Mouse (Mus musculus) layer of hippocampus, adult 2 months (tissue): Measurements from ENCODE around the gene Exoc2. TPM values are rescaled to one million over a fixed set of nuclear protein-coding genes. Genes with fewer than 3 reads are reported as not detected.

Experiments
- DNase-seq, 2 experiments: peaks; one replicate each; pipeline ENCODE4 v3.0.0; 2022; ENCODE audit warnings: low spot score in 2 of 2
- H3K27ac ChIP-seq: fragments of 200-600 bp; 2 replicates; pipeline ENCODE4 v1.8.1; 2022
- H3K4me3 ChIP-seq: fragments of 200-600 bp; 2 replicates; pipeline ENCODE4 v1.8.1; 2022; ENCODE audit warnings: mild to moderate bottlenecking
- CTCF ChIP-seq: fragments of 200-600 bp; conservative IDR thresholded peaks from 2 replicates; pipeline ENCODE4 v1.8.1; 2022; ENCODE audit warnings: antibody characterized with exemption, mild to moderate bottlenecking, moderate library complexity
- total RNA-seq, 2 experiments: library from RNA; stranded (reverse); gene quantifications; 2 replicates each; pipeline ENCODE4 v1.2.3; 2021

The Exoc2 gene
- total RNA-seq, 2 experiments from 2014 or later: 41.2 to 44.1 TPM

DNA sequence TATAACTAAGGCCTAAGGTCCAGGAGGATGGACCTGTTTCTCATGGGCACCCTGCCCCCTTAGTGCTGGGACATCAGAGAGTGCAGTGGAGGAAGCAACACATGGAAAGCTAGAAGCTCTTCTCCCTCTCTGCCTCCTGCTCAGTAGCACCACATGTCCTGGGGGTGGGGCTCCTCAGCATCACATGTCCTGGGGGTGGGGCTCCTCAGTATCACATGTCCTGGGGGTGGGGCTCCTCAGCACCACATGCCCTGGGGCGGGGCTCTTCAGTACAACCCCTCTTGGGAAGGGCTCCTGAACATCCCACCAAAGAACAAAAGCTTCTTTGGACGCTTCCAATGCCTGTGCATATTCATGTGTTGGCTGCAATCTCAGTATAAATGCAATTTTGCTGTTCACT lies 186.3 kb downstream of the Exoc2 start:
- TF ChIP-seq CTCF: no peak

GRCm38 (mm10) chr13:30787036-30787320 lies 186.9 kb downstream of the Exoc2 start:
- H3K27ac ChIP-seq: no peak overlapping the region
- no peak for TF ChIP-seq CTCF
- H3K4me3 ChIP-seq: no peak overlapping the region
- no peak for DNase-seq

More for the DNA sequence above, 186.3 kb downstream of the Exoc2 start:
- H3K4me3 ChIP-seq: no peak overlapping the region
- no peak overlapping the region for H3K27ac ChIP-seq
- no peak for DNase-seq

DNA sequence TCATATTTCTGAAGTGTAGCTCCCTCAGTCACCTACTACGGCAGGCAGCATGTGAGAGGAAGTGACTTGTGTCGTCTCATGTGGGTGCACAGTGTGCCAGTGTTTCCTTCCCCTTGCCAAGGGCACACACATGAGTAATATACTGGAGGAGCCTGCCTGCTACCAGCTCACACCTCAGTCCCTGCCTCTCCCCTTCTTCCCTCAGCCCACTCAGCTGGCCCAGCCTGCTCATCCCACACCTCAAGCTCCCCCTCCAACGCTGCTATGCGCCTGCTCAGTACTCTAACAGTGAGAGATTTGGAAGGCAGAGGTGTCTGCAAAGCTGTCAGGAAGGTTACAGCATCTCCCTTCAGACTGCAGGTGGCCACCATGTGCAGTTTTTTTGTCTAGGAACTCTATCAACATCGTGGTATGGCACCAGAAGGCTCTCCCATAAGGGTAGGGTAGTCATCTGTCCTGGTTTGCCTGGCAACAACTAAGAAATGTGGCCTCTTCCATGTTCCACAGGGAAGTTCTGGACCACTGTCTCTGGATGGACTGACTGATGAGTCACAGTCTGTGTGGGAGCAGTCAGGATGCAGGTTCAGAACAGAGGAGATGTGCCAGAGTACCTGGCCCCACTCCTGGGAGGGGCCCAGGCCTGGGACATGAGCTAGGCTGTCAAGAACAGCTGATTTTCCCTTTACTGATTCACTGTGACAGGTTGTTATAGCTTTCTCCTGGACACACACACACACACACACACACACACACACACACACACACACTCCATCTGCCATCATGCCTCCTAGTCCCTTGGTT lies 187.5 kb downstream of the Exoc2 start:
- DNase-seq: peak; percentile 45 to 72
- peak overlapping the region; percentile 69 for H3K27ac ChIP-seq
- H3K4me3 ChIP-seq: no peak overlapping the region
- no peak for TF ChIP-seq CTCF

- H3K27ac ChIP-seq: peak overlapping the region; percentile 69; the same call in 1 of the 2 replicates
- DNase-seq: no peak
- no peak overlapping the region for H3K4me3 ChIP-seq
- no peak for TF ChIP-seq CTCF
Observed at GRCm38 (mm10) chr13:30785423-30786040, 188.4 kb downstream of the Exoc2 start.

DNA sequence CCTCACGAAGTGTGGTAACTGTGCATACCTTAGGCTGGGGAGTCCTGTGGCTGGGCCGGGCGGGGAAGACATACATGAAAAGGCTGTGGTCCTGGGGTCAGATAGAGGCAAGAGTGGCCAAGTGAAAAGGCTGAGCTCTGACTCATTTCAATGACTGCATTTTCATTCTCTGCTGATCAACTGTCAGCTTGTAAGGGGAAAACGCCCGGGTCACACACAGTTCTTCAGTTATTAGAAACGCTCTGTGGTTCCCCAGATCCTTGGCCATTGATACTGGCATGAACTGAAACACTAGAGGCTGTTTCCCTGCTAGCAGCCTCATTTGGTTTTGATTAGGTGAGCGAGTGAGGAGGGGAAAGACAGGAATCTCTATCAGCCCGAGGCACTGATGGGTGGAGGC lies 191.5 kb downstream of the Exoc2 start:
- Histone ChIP-seq H3K27ac (no peak overlapping the region), H3K4me3 (no peak overlapping the region)
- no peak for DNase-seq
- TF ChIP-seq CTCF: no peak

DNA sequence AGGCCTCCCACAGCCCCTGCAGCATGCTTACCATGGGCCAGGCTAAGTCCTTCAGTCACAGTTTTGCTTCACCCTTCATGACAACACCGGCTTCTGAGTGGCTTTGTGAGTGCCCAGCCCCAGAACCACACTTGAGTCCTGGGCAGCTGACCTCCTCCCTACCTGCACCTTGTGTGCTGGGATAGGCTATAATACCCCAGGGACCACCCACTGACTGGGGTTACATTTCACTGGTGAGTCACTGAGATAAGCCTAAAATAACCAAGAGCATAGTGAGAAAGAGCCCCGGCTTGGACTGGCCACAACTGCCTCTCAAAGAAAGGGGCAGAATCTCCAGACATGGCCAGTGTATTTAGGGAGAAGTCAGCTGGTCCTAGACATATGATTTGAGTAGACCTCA lies 192.0 kb downstream of the Exoc2 start:
- Histone ChIP-seq H3K4me3 (no peak overlapping the region), H3K27ac (no peak overlapping the region)
- TF ChIP-seq CTCF: no peak
- DNase-seq: no peak

DNA sequence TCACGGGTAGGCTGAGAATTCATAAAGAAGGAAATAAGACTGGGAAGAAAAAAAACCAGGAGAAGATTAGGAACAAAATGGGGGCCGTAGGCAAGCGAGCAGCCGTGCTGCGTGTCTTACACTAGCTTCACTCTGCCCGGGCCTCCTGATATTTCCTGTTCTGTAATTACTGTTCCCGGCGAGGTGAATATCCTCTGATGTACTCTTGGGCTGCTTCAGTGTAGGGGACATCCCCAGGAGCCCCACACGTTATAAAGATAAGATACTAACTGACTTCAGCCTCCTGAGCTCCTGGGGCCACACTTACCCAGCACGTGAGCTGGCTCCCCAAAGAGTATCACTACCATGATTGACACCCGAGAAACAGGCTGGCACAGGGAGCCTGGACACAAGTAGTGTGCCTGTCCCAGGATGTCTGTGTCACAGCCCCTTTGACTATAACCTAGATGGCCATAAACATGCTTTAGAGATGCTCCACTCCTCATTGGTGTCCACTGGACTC lies 196.2 kb downstream of the Exoc2 start:
- DNase-seq: no peak
- Histone ChIP-seq H3K4me3 (no peak overlapping the region), H3K27ac (no peak overlapping the region)
- TF ChIP-seq CTCF: no peak

DNA sequence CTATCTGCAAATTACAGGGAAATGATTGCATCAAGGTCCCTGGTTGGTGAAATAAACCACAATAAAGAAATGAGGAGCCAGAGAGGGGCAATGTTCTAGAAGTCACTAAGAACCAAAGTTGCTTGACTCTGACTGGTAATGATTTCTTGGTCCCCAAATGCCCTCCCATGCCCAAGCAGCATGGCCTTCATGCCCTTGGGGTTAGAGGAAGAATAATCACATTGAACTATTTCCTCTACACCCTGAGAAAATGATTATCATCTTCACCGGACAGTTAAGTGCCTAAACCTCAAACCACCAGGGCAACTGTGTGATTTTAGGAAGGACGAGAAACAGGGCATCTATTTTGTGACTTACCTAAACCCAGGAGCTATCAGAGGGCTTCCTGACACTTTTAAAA lies 197.9 kb downstream of the Exoc2 start:
- Histone ChIP-seq H3K4me3 (no peak overlapping the region), H3K27ac (no peak overlapping the region)
- no peak for DNase-seq
- no peak for TF ChIP-seq CTCF

GRCm38 (mm10) chr13:30767477-30768127 lies 206.3 kb downstream of the Exoc2 start:
- no peak overlapping the region for H3K27ac ChIP-seq
- no peak overlapping the region for H3K4me3 ChIP-seq
- no peak for TF ChIP-seq CTCF
- DNase-seq: no peak

DNA sequence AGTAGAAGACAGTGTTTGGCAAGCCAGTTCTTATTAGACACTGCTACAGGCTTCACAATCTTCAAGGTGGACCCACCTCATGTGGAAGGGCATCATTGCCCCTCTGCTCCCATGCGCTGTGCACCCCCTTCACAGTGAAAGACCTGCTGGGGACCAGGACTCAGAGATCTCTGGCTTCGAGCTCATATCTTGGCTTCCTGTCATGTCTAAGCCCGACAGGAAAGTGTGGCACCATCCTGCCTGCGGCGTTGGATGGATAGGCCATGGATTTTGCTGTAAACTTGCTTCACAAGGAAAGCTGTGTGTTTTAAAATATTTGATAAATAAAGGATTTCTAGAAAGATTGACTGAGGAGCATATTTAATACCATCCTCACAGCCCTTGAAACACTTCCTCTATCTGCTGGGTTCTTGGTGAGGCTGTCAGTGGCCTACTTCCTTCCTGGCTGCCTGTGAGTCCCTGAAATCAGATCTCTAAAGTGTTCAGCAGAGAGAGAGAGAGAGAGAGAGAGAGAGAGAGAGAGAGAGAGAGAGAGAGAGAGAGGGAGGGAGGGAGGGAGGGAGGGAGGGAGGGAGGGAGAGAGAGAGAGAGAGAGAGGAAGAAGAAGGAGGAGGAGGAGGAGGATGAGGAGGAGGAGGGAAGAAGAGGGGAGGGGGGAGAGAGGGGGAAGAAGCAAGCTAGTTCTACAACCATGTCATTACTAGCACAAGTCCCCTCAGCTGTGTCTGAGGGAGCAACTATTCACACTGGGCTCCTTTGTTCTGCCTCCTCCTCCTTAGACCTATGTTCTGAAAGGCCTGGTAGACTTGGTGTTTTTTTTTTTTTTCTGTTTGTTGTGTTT lies 207.0 kb downstream of the Exoc2 start:
- no peak for DNase-seq
- TF ChIP-seq CTCF: no peak
- H3K27ac ChIP-seq: no peak overlapping the region
- no peak overlapping the region for H3K4me3 ChIP-seq

- no peak for TF ChIP-seq CTCF
- H3K4me3 ChIP-seq: no peak overlapping the region
- no peak for DNase-seq
- no peak overlapping the region for H3K27ac ChIP-seq
Observed at GRCm38 (mm10) chr13:30765906-30766305, 208.0 kb downstream of the Exoc2 start.

- DNase-seq: no peak
- TF ChIP-seq CTCF: no peak
- no peak overlapping the region for H3K4me3 ChIP-seq
- no peak overlapping the region for H3K27ac ChIP-seq
Observed at GRCm38 (mm10) chr13:30764014-30764740, 209.7 kb downstream of the Exoc2 start.

Other genes starting within 250 kb of the Exoc2 start
- under 1 TPM; 0.13 to 0.47 TPM for gene Irf4, start 224.9 kb downstream of the Exoc2 start, total RNA-seq
- gene Hus1b, start 26.3 kb downstream of the Exoc2 start, total RNA-seq: under 1 TPM; 0.61 TPM
- under 1 TPM in 1 of 2 experiments, not detected in 1; 0.33 TPM for gene Gm5447, start 111 bp upstream of the Exoc2 start, total RNA-seq